Mouse (Mus musculus) ovary, postnatal 10 days (tissue): ENCODE measurements around the gene Tnfsf9.

Experiments
- DNase-seq: peaks from one replicate; pipeline ENCODE4 v3.0.0; 2022; ENCODE audit warnings: low spot score

Gene Tnfsf9

GRCm38 (mm10) chr17:57134693-57135092, 29.6 kb downstream of the Tnfsf9 start:
- no peak for DNase-seq

- no peak for DNase-seq
Measured at GRCm38 (mm10) chr17:57135635-57136034, 30.5 kb downstream of the Tnfsf9 start.

DNA sequence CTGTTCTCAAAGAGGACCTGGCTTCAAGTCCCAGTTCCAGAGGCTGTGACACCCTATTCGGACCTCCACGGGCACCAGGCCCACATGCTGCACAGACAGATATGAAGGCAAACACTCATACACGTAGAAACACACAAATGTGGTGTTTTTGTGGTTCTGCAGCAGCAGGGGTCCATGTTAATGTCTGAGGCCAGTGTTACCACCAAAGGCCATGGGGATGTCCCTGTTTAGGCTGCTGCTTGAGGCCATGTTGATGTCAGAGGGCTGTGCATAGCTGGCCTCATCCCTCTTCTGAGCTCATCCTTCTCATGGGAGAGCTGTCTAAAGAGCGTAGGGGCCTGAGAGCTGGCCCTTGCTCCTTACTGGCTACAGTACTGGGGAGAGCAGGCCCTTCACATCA, 33.6 kb downstream of the Tnfsf9 start:
- DNase-seq = no peak

GRCm38 (mm10) chr17:57139708-57140107, 34.6 kb downstream of the Tnfsf9 start:
- no peak for DNase-seq

- no peak for DNase-seq
Measured at GRCm38 (mm10) chr17:57143704-57144103, 38.6 kb downstream of the Tnfsf9 start.

- DNase-seq = no peak
Measured at GRCm38 (mm10) chr17:57145115-57145514, 40.0 kb downstream of the Tnfsf9 start.

GRCm38 (mm10) chr17:57148343-57148742, 43.2 kb downstream of the Tnfsf9 start:
- no peak for DNase-seq

DNA sequence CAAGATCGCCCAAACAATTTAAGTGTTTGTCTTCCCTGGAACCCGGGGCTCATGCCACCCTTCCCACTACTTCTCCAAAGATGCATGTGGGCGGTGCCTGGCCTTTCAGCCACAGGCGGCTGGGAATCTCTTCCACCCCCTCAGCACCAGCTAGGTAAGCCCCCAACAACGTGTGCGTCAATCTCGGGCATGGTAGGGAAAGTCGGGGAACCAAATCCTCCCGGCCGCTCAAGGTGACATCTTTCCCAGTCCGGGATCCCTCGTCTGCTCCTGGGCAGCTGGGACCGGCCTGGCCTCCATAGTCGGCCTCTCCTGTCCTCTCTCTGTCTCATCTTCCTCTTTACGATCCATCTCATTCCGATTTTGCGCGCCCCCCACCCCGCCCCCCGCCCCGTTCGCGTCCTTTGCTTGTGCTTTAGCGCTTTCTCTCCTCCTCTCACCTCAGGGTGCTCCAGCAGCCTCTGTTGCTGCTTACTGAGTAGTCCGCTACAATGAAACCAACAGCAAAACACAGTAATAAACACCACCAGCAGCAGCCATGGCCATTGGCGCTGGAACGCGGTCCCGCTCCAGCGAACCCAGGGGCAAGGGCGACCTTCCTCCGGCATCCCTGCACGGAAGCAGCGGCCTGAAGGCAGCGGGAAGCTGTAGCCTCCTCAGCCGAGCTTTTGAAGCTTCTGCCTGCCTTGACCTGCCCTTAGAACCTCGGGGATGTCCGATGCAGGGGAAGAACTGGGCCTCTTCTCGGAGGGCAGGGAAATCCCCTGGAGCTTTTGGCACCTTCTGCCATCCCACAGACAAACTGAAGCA, 44.1 kb downstream of the Tnfsf9 start, which contains the start of gene Cd70:
Gene Cd70, minus strand, starts transcription at position 784 of the 810 bp plus-strand sequence.
- no peak for DNase-seq

GRCm38 (mm10) chr17:57153006-57153405, 47.9 kb downstream of the Tnfsf9 start:
- no peak for DNase-seq

DNA sequence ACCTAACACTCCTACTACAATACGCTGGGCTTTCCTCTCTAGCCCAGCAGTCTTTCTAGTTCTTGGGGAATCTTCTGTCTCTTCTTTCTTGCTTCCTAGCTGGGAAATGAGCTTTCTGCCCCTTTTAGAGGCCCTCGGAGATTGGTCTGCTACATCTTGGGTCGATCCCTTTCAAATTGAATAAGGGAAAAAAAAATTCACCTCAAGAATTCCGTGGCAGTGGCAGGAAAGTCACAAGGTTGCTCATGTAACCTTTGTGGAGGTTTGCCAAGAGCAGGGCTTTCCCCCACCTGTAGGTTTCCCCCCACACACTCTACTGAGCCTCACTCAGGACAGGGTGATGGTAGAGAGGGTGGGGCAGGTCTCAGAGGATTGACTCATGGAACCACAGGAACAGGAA, 48.7 kb downstream of the Tnfsf9 start:
- no peak for DNase-seq
